Mouse (Mus musculus) CD4-positive helper T cell, adult 2 months (primary cell): Measurements from ENCODE around the gene Crip2.

Source experiments
- DNase-seq: peaks from one replicate; pipeline ENCODE4 v3.0.0-alpha.2; 2012; ENCODE audit warnings: low read depth, missing footprints, low spot score

Gene Crip2

DNA sequence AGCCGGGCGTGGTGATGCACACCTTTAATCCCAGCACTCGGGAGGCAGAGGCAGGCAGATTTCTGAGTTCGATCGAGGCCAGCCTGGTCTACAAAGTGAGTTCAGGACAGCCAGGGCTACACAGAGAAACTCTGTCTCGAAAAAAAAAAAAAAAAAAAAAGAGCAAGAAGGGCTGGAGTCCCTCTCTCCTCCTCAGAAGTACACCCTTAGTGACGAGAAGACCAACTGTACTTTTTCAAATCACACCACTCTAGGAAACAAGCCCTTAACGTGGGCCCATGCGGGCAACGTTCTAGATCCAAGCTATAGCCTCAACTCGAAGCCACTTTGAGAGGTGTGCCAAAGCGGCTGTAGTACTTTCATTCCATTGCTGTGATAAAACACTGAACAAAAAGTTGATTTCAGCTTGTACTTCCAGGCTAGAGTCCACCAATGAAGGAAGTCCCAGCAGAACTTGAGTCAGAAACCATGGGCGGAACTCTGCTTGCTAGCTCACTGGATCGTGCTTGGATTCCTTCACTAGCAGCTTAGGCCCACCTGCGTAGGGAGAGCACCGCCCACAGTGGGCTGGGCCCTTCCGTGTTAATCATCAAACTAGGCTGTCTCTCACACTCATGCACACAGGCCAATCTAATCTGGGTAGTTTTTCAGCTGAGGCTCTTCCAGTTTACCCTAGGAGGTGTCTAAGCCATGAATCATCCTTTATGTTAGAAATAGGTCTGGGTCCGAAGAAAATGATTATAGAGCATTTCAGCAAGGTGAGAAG lies 37.1 kb downstream of the Crip2 start:
- DNase-seq = no peak

DNA sequence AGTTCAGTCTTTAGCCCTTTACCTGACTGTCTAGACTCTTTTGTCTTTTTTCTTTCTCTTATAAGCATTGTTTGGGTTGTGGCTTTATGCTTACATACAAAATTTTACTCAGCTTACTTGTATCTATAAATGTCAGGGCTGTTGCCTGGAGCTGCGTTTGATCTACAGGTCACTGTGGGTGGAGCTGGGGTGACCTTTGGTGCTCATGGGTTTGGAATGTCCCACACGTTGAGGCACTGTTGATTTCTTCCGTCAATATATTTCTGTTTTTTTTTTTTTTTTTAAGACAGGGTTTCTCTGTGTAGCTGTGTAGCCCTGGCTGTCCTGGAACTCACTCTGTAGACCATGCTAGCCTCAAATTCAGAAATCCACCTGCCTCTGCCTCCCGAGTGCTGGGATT lies 41.0 kb downstream of the Crip2 start:
- no peak for DNase-seq

DNA sequence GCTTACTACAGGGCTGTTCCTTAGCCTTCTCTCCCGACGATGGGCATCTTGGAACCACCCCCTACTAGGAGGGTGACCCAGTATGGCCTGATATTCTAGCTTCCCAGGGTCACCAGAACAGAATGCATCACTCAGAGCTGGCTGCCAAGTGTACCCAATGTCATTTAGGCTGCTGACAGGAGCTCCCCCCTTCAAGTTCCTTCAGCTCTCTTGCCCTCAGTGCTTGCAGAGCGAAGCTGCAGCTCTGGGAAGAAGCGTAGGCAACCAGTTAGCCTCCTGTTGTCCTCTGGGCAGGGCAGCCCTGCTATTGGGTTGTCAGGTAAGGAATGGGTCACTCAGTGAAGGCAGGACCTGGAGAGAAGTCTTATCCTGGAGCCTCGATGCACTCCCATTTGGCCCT lies 44.9 kb downstream of the Crip2 start:
- no peak for DNase-seq

DNA sequence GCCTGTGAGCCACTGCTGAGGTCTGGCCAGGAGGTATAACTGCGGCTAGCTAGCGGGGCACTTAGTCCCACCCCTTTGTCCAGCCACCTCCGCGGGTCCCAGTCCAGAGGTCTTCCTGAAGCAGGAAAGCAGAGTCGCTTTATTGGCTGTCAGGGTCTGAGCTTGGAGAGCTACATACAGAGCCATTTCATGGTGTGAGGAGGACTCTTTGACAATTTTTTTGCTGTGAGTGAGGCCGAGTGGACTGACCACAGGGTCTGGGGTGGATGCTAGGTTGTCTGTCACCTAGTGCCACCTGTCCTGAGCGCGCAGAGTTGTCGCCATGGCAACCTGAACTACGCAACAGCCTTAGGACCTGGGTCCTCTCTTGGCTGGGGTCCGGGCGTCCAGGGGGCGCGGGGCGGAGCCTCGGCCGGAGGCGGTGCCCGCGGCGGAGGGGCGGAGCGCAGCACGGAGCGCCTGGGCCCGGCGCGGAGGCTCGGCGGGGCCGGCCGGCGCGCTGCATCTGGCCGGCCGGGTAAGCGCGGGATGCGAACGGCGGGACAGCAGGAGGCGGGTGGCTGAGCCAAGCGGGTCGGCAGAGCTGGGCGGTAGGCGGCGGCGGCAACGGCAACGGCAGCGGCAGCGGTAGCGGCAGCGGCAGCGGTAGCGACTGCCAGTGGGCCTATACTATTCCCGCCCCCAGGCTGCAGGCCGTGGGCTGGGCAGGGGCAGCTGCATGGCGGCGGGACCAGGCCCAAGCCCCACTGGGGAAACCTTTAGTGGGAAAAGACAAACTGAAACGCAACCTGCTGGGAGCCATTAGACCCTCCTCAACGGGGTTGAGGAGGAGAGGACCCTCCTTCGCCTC lies 45.6 kb downstream of the Crip2 start, which contains the start of gene Tmem121:
Gene Tmem121, plus strand, starts transcription at position 489 of the 850 bp plus-strand sequence.
- DNase-seq = peak; percentile 32

DNA sequence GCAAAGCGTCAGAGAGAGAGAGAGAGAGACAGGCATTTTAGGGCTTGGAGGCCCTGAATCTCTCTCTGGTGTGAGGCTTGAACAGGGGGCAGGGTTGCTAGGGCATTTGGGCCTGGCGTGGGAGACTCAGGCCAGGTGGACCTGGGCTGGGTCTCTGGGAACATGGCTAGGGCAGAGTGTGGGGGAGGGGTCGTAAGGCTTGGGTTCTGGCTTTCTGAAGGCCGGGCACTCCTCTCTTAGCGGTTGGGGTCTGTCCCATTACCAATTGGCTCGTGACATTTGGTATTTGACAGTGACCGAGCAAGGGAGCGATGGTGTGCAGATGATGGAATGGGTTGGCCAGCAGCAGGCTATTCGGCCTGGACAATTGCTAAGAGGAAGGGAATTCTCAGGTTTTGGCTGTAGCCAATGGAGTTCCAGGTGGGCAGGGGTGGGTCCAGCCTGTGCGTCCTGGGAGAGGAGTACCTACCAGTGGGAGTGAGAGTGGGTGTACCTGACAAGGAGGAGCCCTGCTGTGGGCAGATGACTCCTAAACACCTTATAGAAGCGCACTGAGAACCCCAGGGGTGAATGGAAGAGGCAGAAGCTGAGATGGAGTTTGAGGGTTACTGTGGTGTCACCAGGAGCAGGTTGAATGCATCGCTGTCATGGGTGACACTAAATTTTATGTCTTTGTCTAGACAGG lies 46.4 kb downstream of the Crip2 start:
- no peak for DNase-seq

DNA sequence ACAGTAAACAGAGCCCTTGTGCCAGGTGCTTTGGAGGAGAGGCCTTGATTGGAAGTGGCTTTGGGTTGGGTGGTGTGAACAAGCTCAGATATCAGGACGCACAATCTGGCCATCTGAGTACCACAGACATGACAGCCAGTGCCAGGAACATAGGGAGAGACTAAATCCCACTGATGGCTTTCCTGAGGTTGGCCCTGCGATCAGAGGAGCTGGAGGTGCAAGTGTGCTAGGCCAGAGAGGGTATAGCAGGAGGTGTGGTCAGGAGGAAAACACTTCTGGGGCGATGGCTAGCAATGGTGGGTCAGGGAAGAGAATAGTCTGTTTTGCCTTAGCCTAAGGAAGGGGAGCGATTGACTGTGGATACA lies 47.0 kb downstream of the Crip2 start:
- no peak for DNase-seq

DNA sequence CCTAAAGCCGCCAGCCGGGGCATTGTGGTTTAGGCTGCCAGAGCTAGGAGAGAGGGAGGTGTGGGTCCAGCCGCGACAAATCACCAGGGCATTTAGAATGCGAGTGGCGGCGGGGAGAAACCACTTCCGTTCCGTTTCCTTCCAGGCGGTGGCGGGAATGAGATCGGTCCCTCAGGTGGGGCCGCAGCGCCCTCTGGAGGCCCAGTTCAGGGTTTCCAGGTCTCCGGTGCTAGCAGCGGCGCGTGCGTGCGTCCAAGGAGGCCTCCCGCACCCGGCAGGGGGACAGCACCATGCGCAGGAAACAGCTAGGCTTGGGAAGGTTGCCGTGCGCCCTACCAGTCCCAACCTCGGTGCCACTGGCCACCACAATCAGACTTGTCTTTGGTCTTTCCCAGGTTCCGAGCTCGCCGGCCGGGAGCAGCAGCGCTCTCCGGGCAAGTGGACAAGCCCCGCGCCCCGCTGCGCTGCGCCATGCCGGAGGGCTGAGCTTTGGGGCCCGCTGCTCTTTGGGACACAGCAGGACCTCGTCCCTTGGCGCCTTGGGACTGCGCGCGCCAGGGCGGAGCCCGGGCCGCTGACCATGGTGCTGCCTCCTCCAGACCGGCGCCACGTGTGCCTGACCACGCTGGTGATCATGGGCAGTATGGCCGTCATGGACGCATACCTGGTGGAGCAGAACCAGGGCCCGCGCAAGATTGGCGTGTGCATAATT lies 47.7 kb downstream of the Crip2 start:
- DNase-seq = peak; percentile 83

DNA sequence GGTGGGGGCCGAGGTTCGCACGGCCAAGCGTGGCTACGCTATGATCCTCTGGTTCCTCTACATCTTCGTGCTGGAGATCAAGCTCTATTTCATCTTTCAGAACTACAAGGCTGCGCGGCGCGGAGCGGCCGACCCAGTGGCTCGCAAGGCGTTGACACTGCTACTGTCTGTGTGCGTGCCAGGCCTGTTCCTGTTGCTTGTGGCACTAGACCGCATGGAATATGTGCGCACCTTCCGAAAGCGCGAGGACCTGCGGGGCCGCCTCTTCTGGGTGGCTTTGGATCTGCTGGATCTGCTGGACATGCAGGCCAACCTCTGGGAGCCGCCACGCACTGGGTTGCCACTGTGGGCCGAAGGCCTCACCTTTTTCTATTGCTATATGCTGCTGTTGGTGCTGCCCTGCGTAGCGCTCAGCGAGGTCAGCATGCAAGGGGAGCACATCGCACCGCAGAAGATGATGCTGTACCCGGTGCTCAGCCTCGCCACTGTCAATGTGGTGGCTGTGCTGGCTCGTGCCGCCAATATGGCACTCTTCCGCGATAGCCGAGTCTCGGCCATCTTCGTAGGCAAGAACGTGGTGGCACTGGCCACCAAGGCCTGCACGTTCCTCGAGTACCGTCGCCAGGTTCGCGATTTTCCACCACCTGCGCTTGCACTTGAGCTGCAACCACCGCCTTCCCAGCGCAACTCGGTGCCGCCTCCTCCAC lies 48.5 kb downstream of the Crip2 start:
- no peak for DNase-seq

DNA sequence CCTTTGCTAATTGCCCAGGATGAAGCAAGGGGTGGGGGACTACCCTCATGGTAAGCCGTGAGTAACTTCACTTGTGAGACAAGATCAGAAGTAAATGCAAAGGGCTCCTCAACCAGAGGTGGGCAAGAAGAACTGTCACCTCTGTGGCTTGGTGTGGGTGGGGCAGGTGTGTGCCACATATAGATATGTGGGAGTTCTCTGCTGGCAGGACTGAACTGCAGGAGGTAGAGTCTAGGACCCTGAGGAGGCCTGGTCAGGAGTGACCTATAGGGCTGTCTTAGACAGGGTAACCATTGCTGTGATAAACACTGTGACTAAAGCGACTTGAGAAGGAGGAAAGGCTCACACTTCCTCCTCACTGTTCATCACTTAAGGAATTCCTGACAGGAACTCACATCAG lies 53.4 kb downstream of the Crip2 start:
- no peak for DNase-seq
